Mouse (Mus musculus) A20 (cell line): ENCODE measurements around the gene Cpt1c.

Source experiments
- DNase-seq: peaks from one replicate; pipeline ENCODE4 v3.0.0-alpha.2; 2011; ENCODE audit warnings: low read depth, low spot score

The Cpt1c gene

DNA sequence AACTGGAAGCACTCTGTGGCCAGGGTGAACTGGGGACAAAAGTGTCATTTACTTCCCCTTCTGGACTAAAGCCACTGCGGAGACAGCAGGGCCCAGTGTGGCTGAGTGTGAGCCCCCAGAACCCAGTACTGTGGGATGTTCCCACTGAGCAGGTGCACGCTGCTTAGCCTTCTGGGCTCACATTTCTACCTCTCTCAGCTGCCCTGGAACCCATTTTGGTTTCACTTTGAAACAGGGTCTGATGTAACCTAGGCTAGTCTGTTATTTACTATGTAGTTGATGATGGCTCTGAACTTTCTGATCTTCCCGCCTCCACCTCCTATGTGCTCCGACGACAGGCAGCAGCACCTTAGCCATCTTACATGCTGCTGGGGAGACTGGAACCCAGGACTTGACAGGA, 11.8 kb downstream of the Cpt1c start:
- DNase-seq, result peak; percentile 47

DNA sequence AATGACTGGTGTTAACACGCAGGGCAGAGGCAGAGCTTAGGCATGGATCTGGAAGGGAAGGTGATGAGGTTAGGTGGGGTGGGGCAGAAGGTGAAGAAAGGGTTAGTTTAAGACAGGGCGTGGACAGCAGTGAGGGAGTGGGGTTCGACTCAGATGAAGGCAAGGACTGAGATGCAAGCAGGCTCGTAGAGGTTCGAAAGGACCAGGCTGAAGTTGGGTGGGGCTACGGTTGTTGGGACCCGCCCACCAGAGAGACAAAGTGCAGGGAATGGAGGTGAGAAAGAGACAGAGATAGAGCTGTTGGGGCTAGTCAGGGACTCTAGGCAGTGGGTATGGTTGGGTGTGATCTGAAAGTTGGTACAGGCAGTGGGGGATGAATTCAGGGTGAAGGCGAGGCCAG, 12.3 kb downstream of the Cpt1c start:
- DNase-seq, result no peak

DNA sequence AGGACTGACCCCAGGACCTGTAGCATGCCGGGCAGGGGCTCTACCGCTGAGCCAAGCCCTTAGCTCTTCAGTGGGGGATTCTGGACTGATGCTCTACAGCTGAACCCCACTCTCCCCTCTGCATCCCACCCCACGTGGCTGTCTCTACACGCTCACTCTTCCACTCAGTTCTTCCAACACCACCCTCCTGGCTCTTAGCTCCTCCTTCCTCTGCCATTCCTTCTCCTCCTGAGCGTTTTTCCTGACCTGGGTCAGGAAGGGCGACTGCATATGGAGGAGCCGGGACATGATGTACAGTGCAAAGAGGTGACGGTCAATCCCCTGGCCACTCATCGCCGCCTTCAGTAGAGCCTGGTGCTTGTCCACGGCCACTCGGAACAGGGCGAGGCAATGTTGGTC, 14.1 kb downstream of the Cpt1c start:
- no peak for DNase-seq

DNA sequence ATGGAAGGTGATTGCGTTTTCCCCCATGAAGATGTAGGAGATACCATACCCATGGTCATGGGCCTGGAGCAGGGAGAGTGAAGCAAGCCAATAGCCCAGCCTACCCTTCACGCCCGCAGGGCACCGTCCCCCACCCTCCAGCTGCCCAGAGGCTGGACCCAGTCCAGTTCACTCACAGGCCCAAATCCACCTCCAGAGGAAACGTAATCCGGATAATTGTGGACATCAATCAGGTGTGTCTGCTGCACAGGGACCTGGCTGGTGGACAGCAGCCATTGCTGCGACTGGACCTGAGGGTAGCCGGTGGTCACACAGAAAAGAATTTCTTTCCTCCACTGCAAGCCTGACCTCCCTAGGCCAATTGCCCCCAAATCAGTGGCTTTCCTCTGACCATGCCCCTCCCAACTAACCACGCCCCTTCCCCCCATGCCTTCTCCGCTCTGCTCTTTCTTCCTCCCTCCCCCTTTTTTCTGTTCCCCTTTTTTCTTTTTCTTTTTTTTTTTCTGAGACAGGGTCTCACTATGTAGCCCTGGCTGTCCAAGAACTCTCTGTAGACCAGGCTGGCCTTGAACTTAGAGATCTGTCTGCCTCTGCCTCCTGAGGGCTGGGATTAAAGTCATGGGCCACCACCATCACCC, 14.7 kb downstream of the Cpt1c start:
- DNase-seq, result peak; percentile 63

GRCm38 (mm10) chr7:44959281-44959680, 15.4 kb downstream of the Cpt1c start:
- no peak for DNase-seq

DNA sequence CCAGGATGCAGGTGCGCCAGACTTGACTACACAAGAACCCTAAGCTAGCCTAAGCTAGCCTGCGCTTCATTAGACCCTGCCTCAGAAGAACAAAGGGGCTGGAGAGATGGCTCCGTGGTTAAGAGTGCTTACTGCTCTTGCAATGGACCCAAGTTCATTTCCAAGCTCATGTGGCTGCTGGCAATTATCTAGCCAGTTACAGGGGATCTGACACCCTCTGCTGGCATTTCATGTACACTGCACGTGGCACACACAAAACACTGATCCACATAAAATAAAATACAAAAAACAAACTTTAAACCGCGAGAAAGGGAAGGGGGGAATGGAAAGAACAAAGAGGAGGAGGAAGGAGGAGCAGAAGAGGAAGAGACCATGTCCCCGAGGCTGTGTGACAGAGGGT, 16.4 kb downstream of the Cpt1c start:
- DNase-seq, result peak; percentile 51

GRCm38 (mm10) chr7:44957183-44957835, 17.3 kb downstream of the Cpt1c start:
- DNase-seq, result no peak

- DNase-seq, result no peak
These were observed 18.4 kb downstream of the Cpt1c start for GRCm38 (mm10) chr7:44956266-44956665.

GRCm38 (mm10) chr7:44955628-44956027, 19.0 kb downstream of the Cpt1c start:
- peak; percentile 57 for DNase-seq

- no peak for DNase-seq
These were observed 20.4 kb downstream of the Cpt1c start for GRCm38 (mm10) chr7:44954091-44954885.

DNA sequence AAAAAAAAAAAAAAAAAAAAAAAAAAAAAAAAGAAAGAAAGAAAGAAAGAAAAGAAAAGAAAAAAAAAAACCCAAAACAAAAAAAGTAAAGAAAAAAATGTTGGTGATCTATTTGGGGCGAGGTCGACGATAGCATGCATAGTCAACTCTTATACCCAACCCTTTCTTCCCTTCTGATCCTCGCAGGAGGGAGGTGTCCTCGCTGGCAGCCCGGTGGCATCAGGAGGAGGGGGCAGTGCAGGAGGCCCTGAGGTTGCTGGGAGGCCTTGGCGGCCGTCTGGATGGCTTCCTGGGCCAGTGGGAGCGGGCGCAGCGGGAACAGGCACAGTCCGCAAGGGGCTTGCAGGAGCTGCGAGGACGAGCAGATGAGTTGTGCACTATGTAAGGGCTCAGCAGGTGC, 21.1 kb downstream of the Cpt1c start:
- no peak for DNase-seq

DNA sequence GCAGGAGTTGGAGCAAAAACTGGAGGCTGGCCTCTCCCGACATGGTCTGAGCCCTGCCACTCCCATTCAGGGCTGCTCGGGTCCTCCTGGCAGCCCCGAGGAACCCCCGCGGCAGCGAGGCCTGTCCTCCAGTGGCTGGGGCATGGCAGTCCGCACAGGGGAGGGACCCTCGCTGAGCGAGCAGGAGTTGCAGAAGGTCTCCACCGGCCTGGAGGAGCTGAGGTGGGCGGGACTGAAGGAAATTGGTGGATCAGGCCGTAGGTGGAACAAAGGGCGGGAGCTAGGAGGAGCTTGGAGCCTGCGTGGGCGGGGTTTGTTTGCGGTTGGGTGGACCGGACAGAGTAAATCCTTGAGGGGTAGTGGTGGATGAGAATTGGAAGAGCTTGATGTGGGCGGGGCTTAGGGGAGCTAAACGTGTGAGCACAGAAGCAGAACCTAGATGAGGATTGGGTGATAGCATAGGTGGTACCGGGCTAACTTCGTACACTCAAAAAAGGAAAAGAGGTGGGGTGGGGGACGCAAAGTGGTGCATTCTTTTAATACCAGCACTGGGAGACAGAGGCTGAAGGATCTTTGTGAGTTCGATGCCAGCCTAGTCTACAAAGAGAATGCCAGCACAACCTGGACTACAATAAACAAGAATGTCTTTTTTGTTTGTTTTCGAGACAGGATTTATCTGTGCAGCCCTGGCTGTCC, 21.9 kb downstream of the Cpt1c start:
- DNase-seq, result peak; percentile 88

GRCm38 (mm10) chr7:44951960-44952359, 22.7 kb downstream of the Cpt1c start:
- peak; percentile 10 for DNase-seq

DNA sequence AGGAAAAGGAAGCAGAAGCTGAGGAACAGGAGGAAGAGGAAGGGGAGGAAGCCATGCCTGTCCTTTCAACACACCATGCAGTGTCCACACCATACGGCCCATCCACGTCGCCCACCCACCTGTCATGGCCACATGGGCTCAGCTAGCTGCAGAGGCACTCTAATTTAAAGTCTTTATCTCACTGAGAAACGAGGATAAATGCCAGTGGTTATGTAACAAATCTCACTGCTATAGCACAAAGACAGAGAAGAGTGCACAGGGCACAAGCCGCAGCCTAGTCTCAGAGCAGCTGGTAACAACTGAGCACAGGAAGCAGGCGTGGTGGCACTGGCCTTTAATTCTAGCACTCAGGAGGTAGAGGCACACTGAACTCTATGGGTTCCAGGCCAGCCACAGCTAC, 24.7 kb downstream of the Cpt1c start:
- DNase-seq, result no peak

DNA sequence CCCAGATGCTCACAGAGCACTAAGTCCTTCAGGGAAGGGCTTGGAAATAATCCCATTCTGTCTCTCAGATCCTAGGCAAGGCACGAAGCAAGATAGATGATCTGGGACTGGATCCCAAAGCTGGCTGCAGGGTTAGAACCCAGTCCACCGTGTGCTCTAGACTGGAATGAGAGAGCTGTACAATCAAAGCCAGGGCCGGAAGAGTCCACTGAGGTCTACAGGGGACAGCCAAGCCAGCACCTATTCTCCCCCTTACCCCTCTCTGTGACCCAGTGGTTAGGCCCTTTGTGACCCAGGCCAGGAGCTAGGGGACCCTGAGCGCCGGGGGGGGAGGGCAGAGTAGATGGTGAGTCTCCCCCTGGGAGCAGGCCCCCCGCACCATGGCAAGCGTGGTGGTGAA, 31.7 kb downstream of the Cpt1c start, which contains the start of gene Tsks:
Gene Tsks (plus strand): TSS at position 301 of the 400 bp plus-strand sequence.
- no peak for DNase-seq

GRCm38 (mm10) chr7:44938680-44939079, 36.0 kb downstream of the Cpt1c start:
- DNase-seq, result no peak

DNA sequence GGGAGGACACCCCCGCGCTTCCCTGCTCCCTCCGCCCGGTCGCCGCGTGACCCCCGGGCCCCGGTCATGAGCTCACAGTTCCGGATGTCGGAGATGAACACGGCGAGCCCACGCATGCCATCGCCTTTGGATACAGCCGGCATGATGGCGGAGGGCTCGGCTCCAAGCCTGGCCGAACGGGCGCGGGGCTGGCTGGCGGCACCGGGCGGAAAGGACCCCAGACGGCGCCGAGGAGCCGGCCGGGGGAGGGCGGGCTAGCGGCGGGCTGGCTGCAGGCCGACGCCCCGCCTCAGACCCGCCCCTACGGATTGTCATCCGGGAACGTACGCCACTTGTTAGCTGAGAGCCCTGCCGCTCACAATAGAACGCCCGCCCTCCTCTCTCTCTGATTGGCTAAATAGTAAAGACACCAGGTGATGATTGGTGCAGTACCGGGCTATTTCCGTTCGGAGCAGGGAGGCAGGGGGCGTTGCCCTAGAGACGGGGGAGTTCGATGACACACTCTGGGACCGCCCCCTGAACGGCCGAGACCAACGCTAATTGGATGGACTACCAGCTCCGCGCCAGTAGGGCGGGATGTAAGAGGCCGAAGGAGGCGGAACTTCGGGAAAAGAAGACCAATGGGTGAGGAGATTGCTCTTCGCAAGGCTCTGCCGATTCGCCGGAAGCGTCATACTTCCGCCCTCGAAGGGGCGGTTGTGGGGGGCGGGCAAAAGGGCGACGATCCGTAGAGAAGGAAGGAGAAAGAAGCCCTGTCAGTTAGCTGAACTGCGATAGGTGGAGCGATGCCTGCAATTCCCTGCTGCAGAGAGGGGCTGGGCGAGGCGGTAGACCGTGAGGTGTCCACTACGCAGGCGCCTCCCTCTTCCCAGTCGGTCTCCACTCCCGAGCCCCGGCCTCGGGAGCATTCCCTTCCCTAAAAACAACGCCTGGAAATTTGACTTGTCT, 45.2 kb downstream of the Cpt1c start, which contains the start of gene Ap2a1:
Gene Ap2a1 (minus strand): TSS at position 293 of the 948 bp plus-strand sequence.
- DNase-seq, result peak; percentile 100

GRCm38 (mm10) chr7:44928570-44928969, 46.1 kb downstream of the Cpt1c start:
- no peak for DNase-seq

DNA sequence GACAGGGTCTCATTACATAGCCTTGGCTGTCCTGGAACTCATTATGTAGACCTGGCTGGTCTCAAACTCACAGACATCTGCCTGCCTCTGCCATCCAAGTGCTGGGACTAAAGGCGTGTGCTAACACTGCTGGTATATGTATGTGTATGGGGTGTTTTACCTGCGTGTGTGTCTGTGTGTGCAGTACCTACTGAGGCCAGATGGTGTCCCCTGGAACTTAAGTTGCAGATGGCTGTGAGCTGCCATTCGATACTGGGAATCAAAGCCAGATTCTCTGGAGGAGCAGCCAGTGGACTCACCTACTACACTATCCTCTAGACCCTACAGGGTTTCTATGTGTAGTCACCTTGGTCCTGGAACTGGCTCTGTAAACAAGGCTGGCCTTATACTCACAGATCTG, 49.2 kb downstream of the Cpt1c start:
- peak; percentile 70 for DNase-seq

- no peak for DNase-seq
These were observed 52.1 kb downstream of the Cpt1c start for GRCm38 (mm10) chr7:44922530-44922929.

- no peak for DNase-seq
These were observed 55.5 kb downstream of the Cpt1c start for GRCm38 (mm10) chr7:44919127-44919526.
